Mouse (Mus musculus) kidney, embryonic 16.5 days (tissue): ENCODE measurements at regions not wholly inside any gene's neighbourhood (a gene's known extent, or its start where the extent isn't known, plus 50 kb on each side); places are given as distances from the start of the nearest gene placed in this dataset.

ENCODE experiments used
- ATAC-seq: fragments of 200-750 bp; cut with Nextera tagmentation; 2 replicates; pipeline ENCODE4 v1.8.0; 2017; ENCODE audit warnings: moderate TSS enrichment; ENCODE audit not compliant: low FRiP score, low TSS enrichment
- H3K27ac ChIP-seq: fragments of 300-500 bp; sonication (generic); 2 replicates; pipeline ENCODE4 v1.5.1; 2014; ENCODE audit warnings: low read length
- H3K27me3 ChIP-seq: fragments of 300-500 bp; sonication (generic); 2 replicates; pipeline ENCODE4 v1.6.1; 2014; ENCODE audit warnings: low read length, control low read depth, mixed read lengths; ENCODE audit not compliant: insufficient read depth
- H3K36me3 ChIP-seq: fragments of 300-500 bp; sonication (generic); 2 replicates; pipeline ENCODE4 v1.6.1; 2014; ENCODE audit warnings: low read length, control low read depth, mixed read lengths; ENCODE audit not compliant: insufficient read depth
- H3K4me1 ChIP-seq: fragments of 300-500 bp; sonication (generic); 2 replicates; pipeline ENCODE4 v1.6.1; 2014; ENCODE audit warnings: low read length, control low read depth, mixed read lengths; ENCODE audit not compliant: insufficient read depth
- H3K4me2 ChIP-seq: fragments of 300-500 bp; sonication (generic); replicated peaks from 2 replicates; pipeline ENCODE4 v1.6.1; 2014; ENCODE audit warnings: low read depth, low read length
- H3K4me3 ChIP-seq: fragments of 300-500 bp; sonication (generic); 2 replicates; pipeline ENCODE4 v1.5.1; 2014; ENCODE audit warnings: mild to moderate bottlenecking, low read length
- H3K9ac ChIP-seq: fragments of 300-500 bp; sonication (generic); replicated peaks from 2 replicates; pipeline ENCODE4 v1.6.1; 2014; ENCODE audit warnings: low read length
- H3K9me3 ChIP-seq: fragments of 300-500 bp; sonication (generic); 2 replicates; pipeline ENCODE4 v1.6.1; 2016; ENCODE audit warnings: low read length, control low read depth
- WGBS: fragments of 180-500 bp; shearing (Covaris S2); extraction: QIAGEN DNeasy Blood & Tissue Kit; methylation state at CpG from one replicate; pipeline ENCODE4 v1.1.7; 2014; 5-methylcytosine and 5-hydroxymethylcytosine counted together

GRCm38 (mm10) chr12:27019751-27020150 lies 322.6 kb downstream of the Sox11 start:
- ATAC-seq = no peak
- WGBS = 62% methylated on average over 4 of the region's 4 CpGs
- H3K36me3 ChIP-seq = no peaks in the 10 kb centered on the region

GRCm38 (mm10) chr12:27018366-27018765 lies 324.0 kb downstream of the Sox11 start:
- WGBS = 39% methylated on average over 7 of the region's 7 CpGs
- no peak overlapping the region for H3K27ac ChIP-seq
- no peak overlapping the region for H3K4me3 ChIP-seq
- no peaks in the 10 kb centered on the region for H3K9me3 ChIP-seq
- no peak for ATAC-seq
- H3K4me2 ChIP-seq = no peak overlapping the region
- no peaks in the 10 kb centered on the region for H3K4me1 ChIP-seq
- no peaks in the 10 kb centered on the region for H3K36me3 ChIP-seq
- H3K27me3 ChIP-seq = no peaks in the 10 kb centered on the region
- no peak overlapping the region for H3K9ac ChIP-seq

More at GRCm38 (mm10) chr12:27019751-27020150, 322.6 kb downstream of the Sox11 start:
- H3K4me1 ChIP-seq = no peaks in the 10 kb centered on the region
- no peak overlapping the region for H3K4me3 ChIP-seq
- no peaks in the 10 kb centered on the region for H3K9me3 ChIP-seq
- H3K4me2 ChIP-seq = no peak overlapping the region
- no peaks in the 10 kb centered on the region for H3K27me3 ChIP-seq
- no peak overlapping the region for H3K27ac ChIP-seq
- no peak overlapping the region for H3K9ac ChIP-seq

DNA sequence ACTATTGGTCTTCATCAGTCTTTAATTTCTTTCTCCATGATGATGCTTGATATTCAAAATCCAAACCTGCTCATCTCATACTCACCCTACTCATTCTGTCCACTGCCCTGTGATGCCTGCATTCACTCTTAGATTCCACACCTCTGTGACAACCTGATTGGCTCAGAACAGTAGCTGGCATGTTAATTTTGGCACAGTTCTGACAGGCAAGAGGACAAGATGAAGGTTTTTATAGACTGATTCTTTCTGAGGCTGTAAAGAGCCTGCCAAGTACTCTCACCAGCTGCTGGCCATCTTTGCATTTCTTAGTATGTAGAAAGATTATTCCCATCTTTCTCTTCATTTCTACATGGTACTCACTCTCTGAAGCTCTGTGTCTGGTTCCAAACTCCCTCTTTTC lies 343.1 kb downstream of the Sox11 start:
- no peak overlapping the region for H3K4me3 ChIP-seq
- H3K4me1 ChIP-seq = no peaks in the 10 kb centered on the region
- H3K27me3 ChIP-seq = no peaks in the 10 kb centered on the region
- H3K27ac ChIP-seq = no peak overlapping the region
- H3K4me2 ChIP-seq = no peak overlapping the region
- no peaks in the 10 kb centered on the region for H3K36me3 ChIP-seq
- ATAC-seq = no peak
- H3K9me3 ChIP-seq = no peaks in the 10 kb centered on the region
- no peak overlapping the region for H3K9ac ChIP-seq

DNA sequence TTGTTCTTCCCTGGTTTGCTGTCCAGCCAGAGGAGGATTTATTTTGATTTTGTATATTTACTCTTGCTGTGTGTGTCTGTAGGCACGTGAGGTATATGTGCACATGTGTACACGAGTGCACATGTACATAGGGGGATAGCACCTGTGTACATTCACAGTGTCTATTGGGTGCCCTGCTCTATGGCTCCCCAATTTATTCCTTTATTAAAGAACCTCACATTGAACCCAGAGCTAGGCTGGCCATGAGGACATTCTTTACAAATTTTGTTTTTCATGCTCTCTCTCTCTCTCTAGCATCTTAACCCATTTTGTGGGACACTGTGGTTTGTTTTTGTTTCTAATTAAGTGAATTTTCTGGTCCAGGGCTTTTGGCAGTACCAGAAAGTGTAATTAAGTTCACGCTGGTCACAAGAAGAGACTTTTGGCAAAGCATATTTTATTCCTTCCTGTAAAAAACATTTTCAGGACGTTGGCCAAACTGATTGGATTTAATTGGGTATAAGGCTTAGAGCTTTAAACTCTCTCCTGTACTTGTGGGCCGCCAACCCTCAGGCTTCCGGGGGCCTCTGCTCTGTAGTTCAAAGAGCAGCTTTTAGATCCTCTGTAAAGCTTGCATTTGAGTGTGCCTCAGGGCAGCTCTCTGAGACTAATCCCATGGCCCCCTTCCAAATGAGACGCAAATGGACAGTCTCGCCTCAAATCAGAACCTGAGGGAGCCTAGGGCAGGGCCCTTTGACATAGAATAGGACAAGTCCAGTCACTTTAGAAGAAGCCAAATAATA lies 365.9 kb downstream of the Sox11 start:
- H3K9ac ChIP-seq = no peak overlapping the region
- WGBS = 51% methylated on average over 8 of the region's 8 CpGs
- H3K27ac ChIP-seq = no peak overlapping the region
- H3K4me2 ChIP-seq = no peak overlapping the region
- ATAC-seq = no peak
- no peaks in the 10 kb centered on the region for H3K36me3 ChIP-seq
- no peaks in the 10 kb centered on the region for H3K27me3 ChIP-seq
- 0 out of 2 replicates have a peak, but pooled peaks cover 4% of the 10 kb centered on the region for H3K4me1 ChIP-seq
- H3K4me3 ChIP-seq = no peak overlapping the region
- no peaks in the 10 kb centered on the region for H3K9me3 ChIP-seq

DNA sequence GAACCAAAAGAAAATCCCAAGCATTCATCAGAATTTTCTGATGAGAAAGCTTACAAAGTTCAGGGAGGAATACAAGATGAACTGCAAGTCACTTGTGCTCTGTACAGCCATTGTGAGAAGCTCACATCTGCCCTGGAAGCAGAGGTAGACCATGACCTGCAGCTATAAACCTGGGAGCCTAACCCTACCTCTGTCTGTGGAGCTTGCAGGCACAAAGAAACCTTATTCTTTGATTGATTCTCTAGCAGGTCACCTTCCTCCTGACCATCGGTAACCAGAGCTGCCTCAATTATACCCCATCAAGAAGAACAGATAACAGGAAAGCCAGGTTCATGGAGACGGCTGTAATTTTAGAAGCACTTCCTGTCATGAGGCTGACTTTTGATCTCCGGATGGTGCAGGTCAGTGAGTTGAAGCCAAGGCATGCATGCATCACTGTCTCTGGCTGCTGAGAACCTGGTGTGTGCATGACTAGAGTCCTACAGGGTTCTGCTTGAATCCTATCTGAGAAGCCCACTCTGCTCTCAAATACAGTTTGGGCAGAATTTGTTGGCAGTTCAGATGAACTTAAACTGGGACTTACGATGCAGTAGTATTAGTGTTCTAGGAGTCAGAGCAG lies 369.8 kb downstream of the Sox11 start:
- Histone ChIP-seq H3K9me3 (no peaks in the 10 kb centered on the region), H3K36me3 (no peaks in the 10 kb centered on the region), H3K4me2 (no peak overlapping the region), H3K27me3 (no peaks in the 10 kb centered on the region), H3K27ac (no peak overlapping the region), H3K4me3 (no peak overlapping the region), H3K4me1 (0 out of 2 replicates have a peak, but pooled peaks cover 4% of the 10 kb centered on the region), H3K9ac (no peak overlapping the region)
- ATAC-seq = peak; percentile 79
- 21% methylated on average over 4 of the region's 4 CpGs for WGBS

DNA sequence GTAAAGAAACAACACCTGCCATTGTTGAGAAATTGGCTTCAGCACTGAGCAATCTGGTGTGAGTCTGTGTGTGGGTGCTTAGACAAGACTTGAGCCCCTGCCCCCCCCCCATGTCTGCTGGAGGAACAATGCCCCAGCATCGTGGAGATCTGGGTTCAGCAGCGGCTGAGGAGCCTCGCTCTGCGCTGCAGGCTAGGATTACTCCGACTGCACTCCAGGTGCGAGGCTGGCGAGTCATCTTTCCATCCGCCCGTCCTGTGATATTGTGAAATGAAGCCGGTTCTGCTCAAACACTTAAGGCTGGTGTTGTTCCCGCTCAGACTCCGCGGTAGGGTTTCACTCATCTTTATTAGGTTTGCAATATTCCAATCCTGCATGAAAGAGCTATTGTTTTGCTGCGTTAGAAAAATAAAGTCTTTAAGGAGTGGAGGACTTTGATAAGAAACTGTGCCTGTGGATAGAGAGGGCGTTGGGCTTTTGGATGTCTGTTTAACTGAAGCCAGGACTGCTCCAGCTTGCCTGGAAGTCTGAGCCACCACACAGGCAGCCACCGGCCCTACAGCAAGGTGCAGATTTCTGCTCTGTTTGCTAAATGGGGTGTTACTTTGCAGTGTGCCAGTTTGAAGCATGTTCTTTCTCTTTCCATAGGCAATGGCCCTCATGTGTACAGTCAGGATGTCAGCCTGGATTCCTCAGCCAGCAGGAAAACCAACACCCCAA lies 375.2 kb downstream of the Sox11 start:
- Histone ChIP-seq H3K9me3 (no peaks in the 10 kb centered on the region), H3K4me3 (no peak overlapping the region), H3K27me3 (no peaks in the 10 kb centered on the region), H3K9ac (no peak overlapping the region), H3K27ac (no peak overlapping the region), H3K4me2 (no peak overlapping the region), H3K4me1 (no peaks in the 10 kb centered on the region), H3K36me3 (no peaks in the 10 kb centered on the region)
- ATAC-seq = no peak
- WGBS = 42% methylated on average over 16 of the region's 16 CpGs

- no peak for ATAC-seq
- Histone ChIP-seq H3K4me3 (no peak overlapping the region), H3K4me1 (no peaks in the 10 kb centered on the region), H3K9me3 (no peaks in the 10 kb centered on the region), H3K27me3 (no peaks in the 10 kb centered on the region), H3K9ac (no peak overlapping the region), H3K36me3 (no peaks in the 10 kb centered on the region), H3K27ac (no peak overlapping the region), H3K4me2 (no peak overlapping the region)
These were observed 378.5 kb downstream of the Sox11 start for GRCm38 (mm10) chr12:26963917-26964316.

DNA sequence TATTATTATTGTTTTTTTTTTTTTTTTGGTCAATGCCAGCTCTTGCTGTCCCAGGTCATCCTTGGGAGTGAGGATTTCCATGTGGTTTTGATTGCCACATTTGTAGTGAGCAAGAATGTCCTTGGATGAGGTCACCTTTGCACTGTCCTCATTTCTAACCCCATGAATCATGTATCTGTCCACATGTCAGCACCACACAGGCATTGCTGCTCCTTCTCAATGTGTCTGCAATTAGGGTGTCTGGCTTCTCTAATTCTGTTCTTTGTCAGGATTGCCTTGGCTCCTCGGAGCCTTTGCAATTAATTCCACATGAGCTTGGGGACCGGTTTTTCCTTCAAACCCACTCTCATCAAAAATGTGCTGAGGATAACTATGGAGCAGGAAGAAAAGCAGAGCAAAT lies 402.5 kb downstream of the Sox11 start:
- Histone ChIP-seq H3K9ac (no peak overlapping the region), H3K4me3 (no peak overlapping the region), H3K9me3 (no peaks in the 10 kb centered on the region), H3K4me2 (no peak overlapping the region), H3K4me1 (no peaks in the 10 kb centered on the region), H3K36me3 (no peaks in the 10 kb centered on the region), H3K27ac (no peak overlapping the region), H3K27me3 (no peaks in the 10 kb centered on the region)
- WGBS = 82% methylated on average over 2 of the region's 2 CpGs
- ATAC-seq = no peak

DNA sequence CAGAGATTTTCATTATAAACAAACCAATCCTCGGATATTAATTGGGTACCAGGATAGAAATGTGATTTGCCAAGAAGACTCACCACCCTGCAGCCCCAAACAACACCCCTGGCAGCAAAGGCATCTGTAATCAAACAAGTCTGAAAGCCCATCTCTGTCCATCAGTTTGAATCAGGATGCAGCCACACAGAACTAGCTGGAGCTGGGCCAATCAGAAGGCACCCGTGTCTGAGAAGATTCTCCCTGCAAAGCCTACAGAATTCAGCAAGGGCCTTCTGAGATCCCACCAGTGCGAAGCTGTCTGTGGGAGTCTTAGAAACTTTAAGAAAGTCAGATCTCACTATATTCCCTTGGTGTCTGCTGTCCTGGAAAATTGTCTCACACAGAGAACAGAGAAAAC lies 404.5 kb downstream of the Sox11 start:
- H3K36me3 ChIP-seq = no peaks in the 10 kb centered on the region
- 78% methylated on average over 3 of the region's 3 CpGs for WGBS
- no peak for ATAC-seq
- no peak overlapping the region for H3K9ac ChIP-seq
- H3K4me3 ChIP-seq = no peak overlapping the region
- H3K27ac ChIP-seq = no peak overlapping the region
- no peaks in the 10 kb centered on the region for H3K4me1 ChIP-seq
- no peak overlapping the region for H3K4me2 ChIP-seq
- no peaks in the 10 kb centered on the region for H3K9me3 ChIP-seq
- H3K27me3 ChIP-seq = no peaks in the 10 kb centered on the region
